Mouse (Mus musculus) lung, postnatal 0 days (tissue): ENCODE data around the gene Smim5. TPM values are rescaled to one million over a fixed set of nuclear protein-coding genes. Genes with fewer than 3 reads are reported as not detected.
A peak's percentile ranks its signal among the peaks of the same experiment; 100 is the strongest.

Experiments used
- ATAC-seq: fragments of 200-750 bp; cut with Nextera tagmentation; 2 replicates; pipeline ENCODE4 v1.8.0; 2017; ENCODE audit warnings: moderate library complexity
- DNase-seq: peaks from one replicate; pipeline ENCODE4 v3.0.0-alpha.2; 2016; ENCODE audit warnings: low spot score
- H3K27ac ChIP-seq: fragments of 300-500 bp; sonication (generic); 2 replicates; pipeline ENCODE4 v1.5.1; 2014; ENCODE audit warnings: antibody characterized with exemption, mild to moderate bottlenecking, low read length, mixed read lengths
- H3K27me3 ChIP-seq: fragments of 300-500 bp; sonication (generic); replicated peaks from 2 replicates; pipeline ENCODE4 v1.6.1; 2014; ENCODE audit warnings: low read length, mixed read lengths; ENCODE audit not compliant: insufficient read depth
- H3K36me3 ChIP-seq: fragments of 300-500 bp; sonication (generic); 2 replicates; pipeline ENCODE4 v1.6.1; 2014; ENCODE audit warnings: low read length, mixed read lengths; ENCODE audit not compliant: insufficient read depth
- H3K4me1 ChIP-seq: fragments of 300-500 bp; sonication (generic); 2 replicates; pipeline ENCODE4 v1.6.1; 2014; ENCODE audit warnings: antibody characterized with exemption, low read depth, low read length, mixed read lengths; ENCODE audit not compliant: insufficient read depth
- H3K4me2 ChIP-seq: fragments of 300-500 bp; sonication (generic); replicated peaks from 2 replicates; pipeline ENCODE4 v1.6.1; 2014; ENCODE audit warnings: low read depth, mild to moderate bottlenecking, low read length, moderate library complexity, mixed read lengths
- H3K4me3 ChIP-seq: fragments of 300-500 bp; sonication (generic); 2 replicates; pipeline ENCODE4 v1.5.1; 2014; ENCODE audit warnings: low read depth, low read length
- H3K9ac ChIP-seq: fragments of 300-500 bp; sonication (generic); replicated peaks from 2 replicates; pipeline ENCODE4 v1.6.1; 2014; ENCODE audit warnings: low read depth, mild to moderate bottlenecking
- H3K9me3 ChIP-seq: fragments of 300-500 bp; sonication (generic); 2 replicates; pipeline ENCODE4 v1.6.1; 2016; ENCODE audit warnings: low read length, mixed read lengths
- CTCF ChIP-seq: IDR thresholded peaks from 2 replicates; pipeline ENCODE4 v1.5.1; 2016; ENCODE audit warnings: antibody characterized with exemption, mild to moderate bottlenecking
- EP300 ChIP-seq: IDR thresholded peaks from 2 replicates; pipeline ENCODE4 v1.6.1; 2016; ENCODE audit warnings: antibody characterized with exemption, mild to moderate bottlenecking, control low read depth
- WGBS: fragments of 180-500 bp; shearing (Covaris S2); extraction: QIAGEN DNeasy Blood & Tissue Kit; methylation state at CpG from one replicate; pipeline ENCODE4 v1.1.7; 2014; 5-methylcytosine and 5-hydroxymethylcytosine counted together
- polyA plus RNA-seq: library from polyadenylated mRNA; unstranded; fragments of >200 nt; fragmentation: Nextera tagmentation; extraction: Ambion mirVana; gene quantifications from 2 replicates; pipeline ENCODE4 v1.2.1, GENCODE M21; 2015

The Smim5 gene
- polyA plus RNA-seq, 1 experiment from 2014 or later, result 25.8 TPM

GRCm38 (mm10) chr11:115892213-115892612, 7.6 kb upstream of the Smim5 start:
- H3K4me3 ChIP-seq, result no peak overlapping the region
- 62% methylated on average over 6 of the region's 6 CpGs for WGBS
- no peaks in the 10 kb centered on the region for H3K4me1 ChIP-seq
- H3K9me3 ChIP-seq, result no peaks in the 10 kb centered on the region
- no peak overlapping the region for H3K9ac ChIP-seq
- H3K27ac ChIP-seq, result no peak overlapping the region
- TF ChIP-seq EP300 (no peak), CTCF (no peak)
- no peak for ATAC-seq
- no peak overlapping the region for H3K4me2 ChIP-seq
- no peaks in the 10 kb centered on the region for H3K27me3 ChIP-seq
- H3K36me3 ChIP-seq, result peaks cover 4% of the 10 kb centered on the region; the same call in 1 of the 2 replicates
- no peak for DNase-seq

- H3K4me2 ChIP-seq, result no peak overlapping the region
- H3K9me3 ChIP-seq, result no peaks in the 10 kb centered on the region
- H3K27ac ChIP-seq, result no peak overlapping the region
- no peaks in the 10 kb centered on the region for H3K4me1 ChIP-seq
- H3K36me3 ChIP-seq, result peaks cover 4% of the 10 kb centered on the region; the same call in 1 of the 2 replicates
- no peaks in the 10 kb centered on the region for H3K27me3 ChIP-seq
- H3K9ac ChIP-seq, result no peak overlapping the region
- H3K4me3 ChIP-seq, result no peak overlapping the region
- no peak for TF ChIP-seq EP300
- no peak for TF ChIP-seq CTCF
- ATAC-seq, result no peak
- no peak for DNase-seq
- 84% methylated on average over 9 of the region's 9 CpGs for WGBS
Observed at GRCm38 (mm10) chr11:115893071-115893470, 6.7 kb upstream of the Smim5 start.

- DNase-seq (peak; percentile 36), ATAC-seq (no peak)
- Histone ChIP-seq H3K9me3 (no peaks in the 10 kb centered on the region), H3K9ac (no peak overlapping the region), H3K4me3 (no peak overlapping the region), H3K27ac (no peak overlapping the region), H3K27me3 (no peaks in the 10 kb centered on the region), H3K36me3 (peaks cover 4% of the 10 kb centered on the region; the same call in 1 of the 2 replicates), H3K4me2 (no peak overlapping the region), H3K4me1 (no peaks in the 10 kb centered on the region; the same call in 1 of the 2 replicates)
- 60% methylated on average over 14 of the region's 14 CpGs for WGBS
- TF ChIP-seq CTCF (peak; percentile 59), EP300 (no peak)
Observed at GRCm38 (mm10) chr11:115894755-115895520, 4.8 kb upstream of the Smim5 start.

- Histone ChIP-seq H3K27ac (no peak overlapping the region), H3K36me3 (peaks cover 4% of the 10 kb centered on the region; the same call in 1 of the 2 replicates), H3K4me2 (no peak overlapping the region), H3K27me3 (no peaks in the 10 kb centered on the region), H3K4me1 (peaks cover 26% of the 10 kb centered on the region; the same call in 1 of the 2 replicates), H3K9ac (no peak overlapping the region), H3K4me3 (no peak overlapping the region), H3K9me3 (no peaks in the 10 kb centered on the region)
- no peak for DNase-seq
- 76% methylated on average over 7 of the region's 7 CpGs for WGBS
- TF ChIP-seq EP300 (no peak), CTCF (no peak)
- no peak for ATAC-seq
Observed at GRCm38 (mm10) chr11:115898446-115898845, 1.3 kb upstream of the Smim5 start.

- H3K4me1 ChIP-seq, result peaks cover 30% of the 10 kb centered on the region; the same call in 1 of the 2 replicates
- no peak overlapping the region for H3K9ac ChIP-seq
- no peaks in the 10 kb centered on the region for H3K27me3 ChIP-seq
- TF ChIP-seq CTCF (peak; percentile 78), EP300 (no peak)
- WGBS, result 14% methylated on average over 4 of the region's 4 CpGs
- no peak overlapping the region for H3K4me3 ChIP-seq
- DNase-seq (peak; percentile 64), ATAC-seq (0 out of 2 replicates have a peak, but pooled peaks have one; percentile 17)
- H3K36me3 ChIP-seq, result peaks cover 4% of the 10 kb centered on the region; the same call in 1 of the 2 replicates
- H3K9me3 ChIP-seq, result no peaks in the 10 kb centered on the region
- no peak overlapping the region for H3K4me2 ChIP-seq
- H3K27ac ChIP-seq, result peak overlapping the region; percentile 20; the same call in 1 of the 2 replicates
Observed at GRCm38 (mm10) chr11:115898886-115899285, 880 bp upstream of the Smim5 start.

GRCm38 (mm10) chr11:115900561-115901337, 983 bp downstream of the Smim5 start:
- 71% methylated on average over 8 of the region's 8 CpGs for WGBS
- no peak overlapping the region for H3K9ac ChIP-seq
- no peaks in the 10 kb centered on the region for H3K36me3 ChIP-seq
- H3K9me3 ChIP-seq, result no peaks in the 10 kb centered on the region
- H3K4me2 ChIP-seq, result peak overlapping the region; percentile 12
- no peaks in the 10 kb centered on the region for H3K27me3 ChIP-seq
- TF ChIP-seq EP300 (no peak), CTCF (no peak)
- no peak for ATAC-seq
- DNase-seq, result no peak
- peak overlapping the region; percentile 14; the same call in 1 of the 2 replicates for H3K4me3 ChIP-seq
- no peak overlapping the region for H3K27ac ChIP-seq
- peaks cover 42% of the 10 kb centered on the region for H3K4me1 ChIP-seq
